Mouse (Mus musculus): ENCODE measurements at regions not wholly inside any gene's neighbourhood (a gene's known extent, or its start where the extent isn't known, plus 50 kb on each side); places are given as distances from the start of the nearest gene placed in this dataset.
"Not testable (repeated sequence)": the region's sequence is repeated elsewhere in the genome, so short reads cannot be mapped to it uniquely, and the experiment has no call there.

DNA sequence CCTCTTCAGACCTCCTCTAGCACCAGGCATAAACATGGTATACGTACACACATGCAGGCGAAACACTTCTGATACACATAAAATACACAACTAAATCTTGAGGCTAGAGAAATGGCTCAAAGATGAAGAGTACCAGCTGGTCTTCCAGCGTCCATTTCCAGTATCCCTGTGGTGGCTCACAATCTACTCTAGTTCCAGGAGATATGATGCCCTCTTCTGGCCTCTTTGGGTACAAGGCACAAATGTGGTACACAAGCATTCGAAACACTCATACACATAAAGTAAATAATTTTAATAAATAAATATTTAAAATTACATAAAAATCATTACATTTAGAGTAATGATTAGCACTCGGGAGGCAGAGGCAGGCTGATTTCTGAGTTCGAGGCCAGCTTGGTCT is 50.7 kb upstream of the Rabgap1l start:
- no peak for DNase-seq
- intact Hi-C loops (cut with DNase I), result no loop called here

DNA sequence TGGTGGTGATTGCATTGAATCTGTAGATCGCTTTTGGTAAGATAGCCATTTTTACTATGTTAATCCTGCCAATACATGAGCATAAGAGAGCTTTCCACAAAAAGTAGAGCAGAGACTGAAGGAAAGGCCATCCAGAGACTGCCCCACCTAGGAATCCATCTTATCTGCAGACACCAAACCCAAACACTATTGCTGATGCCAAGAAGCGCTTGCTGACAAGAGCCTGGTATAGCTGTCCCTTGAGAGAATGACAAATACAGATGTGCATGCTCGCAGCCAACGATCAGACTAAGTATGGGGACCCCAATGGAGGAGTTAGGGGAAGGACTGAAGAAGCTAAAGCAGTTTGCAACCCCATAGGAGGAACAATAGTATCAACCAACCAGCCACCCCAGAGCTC is 51.7 kb upstream of the Rabgap1l start:
- intact Hi-C loops (cut with DNase I); DNase-seq: not testable (repeated sequence)

DNA sequence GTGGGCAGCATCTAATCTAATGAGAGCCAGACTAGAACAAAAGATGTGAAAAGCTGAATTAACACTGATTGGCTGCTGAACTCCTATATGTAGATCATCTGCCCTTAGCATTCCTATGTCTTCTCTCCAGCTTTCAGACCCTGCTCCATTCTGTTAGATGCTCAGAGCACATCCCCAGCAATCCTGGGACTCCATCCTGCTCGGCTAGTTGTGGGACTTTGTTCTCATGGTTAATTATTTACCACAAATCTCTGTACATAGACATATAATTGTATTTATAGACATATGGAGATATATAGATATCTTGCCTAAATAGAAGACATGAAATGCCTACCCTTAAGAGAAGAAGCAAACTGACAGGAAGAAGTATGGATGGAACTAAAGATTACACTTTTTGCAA is 55.5 kb upstream of the Rc3h1 start:
- no peak for DNase-seq
- intact Hi-C loops (cut with DNase I), result no loop called here

DNA sequence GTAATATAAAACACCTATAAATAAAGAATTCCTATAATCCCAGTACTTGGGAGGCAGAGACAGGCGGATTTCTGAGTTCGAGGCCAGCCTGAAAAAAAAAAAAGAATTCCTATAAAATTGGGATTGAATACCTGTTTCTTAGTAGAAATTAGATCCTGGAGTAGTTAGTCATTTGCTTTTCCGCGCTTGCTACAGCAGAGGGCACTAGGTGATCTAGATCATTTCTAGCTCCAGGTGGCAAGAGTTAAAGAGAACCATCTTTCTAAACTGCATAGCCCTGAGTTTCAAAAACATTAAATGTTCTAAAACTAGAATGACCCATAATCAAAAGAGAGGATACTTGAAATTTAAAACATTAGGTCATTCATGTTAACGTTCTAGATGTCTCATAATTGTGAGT is 51.8 kb upstream of the Rc3h1 start:
- intact Hi-C loops (cut with DNase I), result loop anchor here (2.0 kb wide), 1 partner anchor 80 kb away; no protein-coding TSS in a partner anchor
- DNase-seq, result no peak

DNA sequence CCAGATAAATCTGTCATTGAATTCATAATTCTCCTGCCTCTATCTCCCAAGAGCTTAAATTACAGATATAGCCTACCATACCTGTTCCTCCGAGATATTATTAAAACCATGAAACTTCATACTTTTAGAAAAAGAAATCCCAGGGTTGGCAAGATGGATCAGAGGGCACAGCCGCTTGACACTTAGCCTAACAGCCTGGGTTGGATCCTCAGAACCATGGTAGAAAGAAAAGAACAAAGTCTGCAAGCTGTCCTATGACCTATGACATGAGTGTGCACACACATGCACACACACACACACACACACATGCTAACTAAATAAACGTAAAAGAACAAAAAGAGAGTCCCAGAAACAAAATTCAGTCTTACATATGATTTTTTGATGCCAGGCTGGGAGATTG is 50.8 kb upstream of the Rc3h1 start:
- intact Hi-C loops (cut with DNase I), result loop anchor here (2.0 kb wide), 1 partner anchor 79 kb away; no protein-coding TSS in a partner anchor
- no peak for DNase-seq

DNA sequence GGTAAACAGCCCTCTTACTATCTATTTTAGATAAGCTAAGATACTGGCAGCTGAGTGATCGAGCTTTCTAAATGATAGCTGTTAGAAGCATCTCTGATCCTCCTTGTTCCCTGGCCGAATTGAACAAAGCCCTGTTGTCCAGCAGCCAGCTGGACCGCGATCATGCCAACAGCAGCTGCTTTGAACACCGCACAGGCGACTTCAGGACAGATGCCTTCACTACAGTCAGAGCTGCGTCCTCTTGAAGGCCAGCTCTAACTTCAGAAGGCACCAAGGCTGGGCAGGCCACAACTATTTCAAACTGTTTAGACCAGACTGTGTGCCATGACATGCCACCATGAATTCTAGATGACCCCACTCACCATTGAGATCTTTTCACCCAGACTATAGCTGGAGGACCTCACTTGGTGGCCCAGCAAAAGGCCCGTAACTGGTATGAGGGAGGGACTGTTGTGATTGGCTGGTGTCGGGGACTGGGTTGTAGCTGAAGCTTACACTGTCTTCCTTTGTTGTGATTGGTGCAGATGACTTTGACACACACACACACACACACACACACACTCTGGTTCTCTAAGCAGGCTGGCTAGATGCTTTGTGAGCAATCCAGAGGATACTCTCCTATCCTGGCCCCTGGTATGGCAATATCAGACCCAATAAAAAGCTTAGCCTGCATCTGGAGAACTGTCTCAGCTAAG is 50.1 kb upstream of the Rc3h1 start:
- DNase-seq, result no peak
- intact Hi-C loops (cut with DNase I), result loop anchor here (2.0 kb wide), 1 partner anchor 79 kb away; no protein-coding TSS in a partner anchor

Data from heart, postnatal 10 days (tissue).